Mouse (Mus musculus) cerebellum, adult 9-10 months (tissue): ENCODE measurements at regions not wholly inside any gene's neighbourhood (a gene's known extent, or its start where the extent isn't known, plus 50 kb on each side); places are given as distances from the start of the nearest gene placed in this dataset.
"Not testable (repeated sequence)": the region's sequence is repeated elsewhere in the genome, so short reads cannot be mapped to it uniquely, and the experiment has no call there.

Experiments used
- DNase-seq: peaks from one replicate; pipeline ENCODE4 v3.0.0; 2022

- DNase-seq: peak; percentile 49
These were observed 215.6 kb upstream of the Stxbp5 start for GRCm38 (mm10) chr10:10116442-10116841.

- DNase-seq: no peak
These were observed 212.4 kb upstream of the Stxbp5 start for GRCm38 (mm10) chr10:10113256-10113655.

GRCm38 (mm10) chr10:10111055-10111454, 210.2 kb upstream of the Stxbp5 start:
- no peak for DNase-seq

GRCm38 (mm10) chr10:10109867-10110266, 209.0 kb upstream of the Stxbp5 start:
- DNase-seq: no peak

- peak; percentile 29 for DNase-seq
These were observed 206.2 kb upstream of the Stxbp5 start for GRCm38 (mm10) chr10:10107123-10107525.

GRCm38 (mm10) chr10:10106646-10107045, 205.8 kb upstream of the Stxbp5 start:
- DNase-seq: no peak

GRCm38 (mm10) chr10:10101641-10102040, 200.8 kb upstream of the Stxbp5 start:
- no peak for DNase-seq

GRCm38 (mm10) chr10:10098521-10098920, 197.6 kb upstream of the Stxbp5 start:
- no peak for DNase-seq

GRCm38 (mm10) chr10:10094113-10094512, 193.2 kb upstream of the Stxbp5 start:
- no peak for DNase-seq

GRCm38 (mm10) chr10:10093713-10094112, 192.8 kb upstream of the Stxbp5 start:
- peak; percentile 85 for DNase-seq

- no peak for DNase-seq
These were observed 185.1 kb upstream of the Stxbp5 start for GRCm38 (mm10) chr10:10085934-10086333.

- DNase-seq: no peak
These were observed 169.3 kb upstream of the Stxbp5 start for GRCm38 (mm10) chr10:10070146-10070545.

- not testable (repeated sequence) for DNase-seq
These were observed 168.8 kb upstream of the Stxbp5 start for GRCm38 (mm10) chr10:10069704-10070103.

GRCm38 (mm10) chr10:10046753-10047152, 145.9 kb upstream of the Stxbp5 start:
- no peak for DNase-seq

- no peak for DNase-seq
These were observed 145.4 kb upstream of the Stxbp5 start for GRCm38 (mm10) chr10:10046318-10046717.

- no peak for DNase-seq
These were observed 108.4 kb upstream of the Stxbp5 start for GRCm38 (mm10) chr10:10009244-10009643.

GRCm38 (mm10) chr10:9998621-9999020, 97.7 kb upstream of the Stxbp5 start:
- DNase-seq: no peak

GRCm38 (mm10) chr10:9996211-9996610, 95.3 kb upstream of the Stxbp5 start:
- no peak for DNase-seq

- no peak for DNase-seq
These were observed 91.9 kb upstream of the Stxbp5 start for GRCm38 (mm10) chr10:9992798-9993197.

- DNase-seq: no peak
These were observed 84.5 kb upstream of the Stxbp5 start for GRCm38 (mm10) chr10:9985407-9985806.

GRCm38 (mm10) chr10:9976424-9976823, 75.5 kb upstream of the Stxbp5 start:
- DNase-seq: no peak
